Comparison of ENCODE assay signal across 8 mouse cellular contexts in the genomic region with DNA sequence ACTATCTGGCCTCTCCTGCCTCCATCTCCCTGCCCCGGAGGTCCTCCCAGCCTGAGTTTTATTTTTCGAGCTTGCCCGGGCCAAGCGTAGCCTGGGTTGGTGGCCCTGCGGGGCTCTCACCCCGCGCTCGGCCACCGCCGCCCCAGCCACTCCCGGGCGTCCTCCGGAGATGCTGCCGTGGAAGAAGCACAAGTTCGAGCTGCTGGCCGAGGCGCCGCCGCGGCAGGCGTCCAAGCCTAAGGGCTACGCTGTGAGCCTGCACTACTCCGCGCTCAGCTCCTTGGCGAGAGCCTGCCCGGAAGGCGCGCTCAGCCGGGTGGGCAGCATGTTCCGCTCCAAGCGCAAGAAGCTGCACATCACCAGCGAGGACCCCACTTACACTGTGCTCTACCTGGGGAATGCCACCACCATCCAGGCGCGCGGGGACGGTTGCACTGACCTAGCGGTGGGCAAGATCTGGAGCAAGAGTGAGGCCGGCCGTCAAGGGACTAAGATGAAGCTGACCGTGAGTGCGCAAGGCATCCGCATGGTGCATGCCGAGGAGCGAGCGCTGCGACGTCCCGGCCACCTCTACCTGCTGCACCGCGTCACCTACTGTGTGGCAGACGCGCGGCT. TPM values are rescaled to one million over a fixed set of nuclear protein-coding genes. Genes with fewer than 3 reads are reported as not detected.
A peak's percentile ranks its signal among the peaks of the same experiment; 100 is the strongest.
DNase-seq lines count a peak whose midpoint lies in the region; ATAC-seq and TF ChIP-seq lines count a peak whose summit lies in the region.

No protein-coding gene starts in this region.

- TF ChIP-seq POLR2A in ES-Bruce4 (IDR thresholded peaks at IDR 0.05; ENCODE audit: insufficient read depth, low read length): no peak
- no peak for TF ChIP-seq POLR2A in brain, embryonic 14.5 days (IDR thresholded peaks at IDR 0.05; ENCODE audit: borderline replicate concordance, extremely low read depth, insufficient read depth, insufficient read length, poor library complexity, severe bottlenecking)

- no peaks in the 10 kb centered on the region for H3K27me3 ChIP-seq in ES-Bruce4 (ENCODE audit: control insufficient read depth, insufficient read depth, low read length, poor library complexity, severe bottlenecking)
- peaks cover 57% of the 10 kb centered on the region for H3K27me3 ChIP-seq in forebrain, embryonic 13.5 days

- no peak for TF ChIP-seq CTCF in ES-Bruce4 (IDR thresholded peaks at IDR 0.05; ENCODE audit: low read depth, low read length)
- TF ChIP-seq CTCF in brain, embryonic 14.5 days (IDR thresholded peaks at IDR 0.05; ENCODE audit: borderline replicate concordance, extremely low read depth, insufficient read depth, insufficient read length): no peak

- intact Hi-C loops in heart, postnatal 14 days (cut with DNase I): loop anchor here (2.0 kb wide), 3 partner anchors 54 to 220 kb away; no protein-coding TSS in a partner anchor

- peak overlapping the region; percentile 96 for H3K4me2 ChIP-seq in forebrain, embryonic 13.5 days

- WGBS in forebrain, embryonic 13.5 days: under 1% methylated on average over 52 of the region's 53 CpGs

- no peak overlapping the region for H3K27ac ChIP-seq in ES-Bruce4 (ENCODE audit: insufficient read depth, low read length)
- no peak overlapping the region for H3K27ac ChIP-seq in forebrain, embryonic 13.5 days

- TF ChIP-seq EP300 in ES-Bruce4 (IDR thresholded peaks at IDR 0.05; ENCODE audit: insufficient read depth, low read depth, low read length): no peak

- peak; percentile 70 for DNase-seq in brain, embryonic 14.5 days (ENCODE audit: low read depth)
- peak; percentile 81 to 82 for DNase-seq in heart, postnatal 14 days
- DNase-seq in kidney, postnatal 4 days: peak; percentile 74 to 84
- peak; percentile 78 for DNase-seq in lung, postnatal 10 days
- peak; percentile 66 for DNase-seq in retina, postnatal 1 day
- DNase-seq in yolk sac, embryonic 10.5 days (ENCODE audit: low spot score): peak; percentile 21

- H3K4me3 ChIP-seq in ES-Bruce4 (ENCODE audit: low read depth, low read length): peak overlapping the region; percentile 76
- H3K4me3 ChIP-seq in forebrain, embryonic 13.5 days: peak overlapping the region; percentile 60

- no peaks in the 10 kb centered on the region for H3K9me3 ChIP-seq in ES-Bruce4 (replicated peaks; ENCODE audit: control insufficient read depth, insufficient read depth, low read length, poor library complexity, severe bottlenecking)
- H3K9me3 ChIP-seq in forebrain, embryonic 13.5 days (replicated peaks): no peaks in the 10 kb centered on the region; the same call in 1 of the 2 replicates

- H3K9ac ChIP-seq in ES-Bruce4 (ENCODE audit: low read depth, poor library complexity, severe bottlenecking): peak overlapping the region; percentile 77
- peak overlapping the region; percentile 70 for H3K9ac ChIP-seq in forebrain, embryonic 13.5 days

- H3K4me1 ChIP-seq in ES-Bruce4 (ENCODE audit: control insufficient read depth, insufficient read depth, low read length): no peaks in the 10 kb centered on the region
- H3K4me1 ChIP-seq in forebrain, embryonic 13.5 days: peaks cover 53% of the 10 kb centered on the region

- ATAC-seq in forebrain, embryonic 13.5 days: peak; percentile 19; the same call in 1 of the 2 replicates

- no peaks in the 10 kb centered on the region for H3K36me3 ChIP-seq in ES-Bruce4 (ENCODE audit: control insufficient read depth, insufficient read depth, low read length, poor library complexity, severe bottlenecking)
- H3K36me3 ChIP-seq in forebrain, embryonic 13.5 days (ENCODE audit: poor library complexity, severe bottlenecking): no peaks in the 10 kb centered on the region

RNA-seq across cellular contexts. Expression of a gene that starts 1.0 kb away (rescaled TPM):
- 14.2 and 15.8 TPM in 2 replicates for polyA plus RNA-seq in ES-Bruce4 (2011; ENCODE audit: insufficient read depth, insufficient read length, low read depth, missing spikeins)
- 9.0 and 13.8 TPM in 2 replicates for polyA plus RNA-seq in brain, embryonic 14.5 days (2012; rRNA removed)
- polyA plus RNA-seq in forebrain, embryonic 13.5 days (2015; fragmentation: Nextera tagmentation; extraction: Ambion mirVana): 6.8 and 8.3 TPM in 2 replicates
- total RNA-seq in heart, postnatal 14 days (2021): 10 to 100 TPM; 31.8 to 34.0 TPM

RNA-seq across cellular contexts. Expression of a gene that starts 13.1 kb away (rescaled TPM):
- polyA plus RNA-seq in ES-Bruce4 (2011; ENCODE audit: insufficient read depth, insufficient read length, low read depth, missing spikeins): 70.9 and 73.3 TPM in 2 replicates
- 28.6 and 29.1 TPM in 2 replicates for polyA plus RNA-seq in brain, embryonic 14.5 days (2012; rRNA removed)
- polyA plus RNA-seq in forebrain, embryonic 13.5 days (2015; fragmentation: Nextera tagmentation; extraction: Ambion mirVana): 69.7 and 76.9 TPM in 2 replicates
- 10 to 100 TPM; 18.0 to 18.6 TPM for total RNA-seq in heart, postnatal 14 days (2021)

RNA-seq across cellular contexts. Expression of a gene that starts 49.9 kb away (rescaled TPM):
- polyA plus RNA-seq in ES-Bruce4 (2011; ENCODE audit: insufficient read depth, insufficient read length, low read depth, missing spikeins): 4.2 and 5.4 TPM in 2 replicates
- 124 and 134 TPM in 2 replicates for polyA plus RNA-seq in brain, embryonic 14.5 days (2012; rRNA removed)
- 56.2 and 60.8 TPM in 2 replicates for polyA plus RNA-seq in forebrain, embryonic 13.5 days (2015; fragmentation: Nextera tagmentation; extraction: Ambion mirVana)
- 10 to 100 TPM; 12.9 to 13.9 TPM for total RNA-seq in heart, postnatal 14 days (2021)

Comparison
In these comparisons a context has a peak if more than half of its experiments do, and no peak if none do; other contexts are left out.
1. DNase-seq: peak in every context shown above with its lines; median percentile 82 in heart, postnatal 14 days; 79 in kidney, postnatal 4 days; 78 in lung, postnatal 10 days; 70 in brain, embryonic 14.5 days; 66 in retina, postnatal 1 day; 21 in yolk sac, embryonic 10.5 days.